Mouse (Mus musculus) erythroid progenitor cell, adult 5-6 weeks (primary cell): ENCODE results near the gene Mrps18b. TPM values are rescaled to one million over a fixed set of nuclear protein-coding genes. Genes with fewer than 3 reads are reported as not detected.

Experiments
- ATAC-seq: replicated peaks from 2 replicates; pipeline ENCODE4 v1.8.0; 2016; ENCODE audit warnings: moderate number of reproducible peaks, mild to moderate bottlenecking, moderate TSS enrichment, inconsistent platforms; ENCODE audit not compliant: poor library complexity, low FRiP score, severe bottlenecking
- total RNA-seq, 2 experiments: library from RNA; stranded (forward) in 1 of 2; stranded (reverse) in 1 of 2; fragments of 150-400 nt in 1 of 2; fragments of 186-747, 209-891 nt in 1 of 2; gene quantifications; 2 replicates each; pipeline versions ENCODE4 v1.2.3 to v1.2.4; 2015 to 2017; ENCODE audit warnings: low replicate concordance in 2 of 2

The Mrps18b gene
- total RNA-seq, 2 experiments from 2014 or later = 18.0 to 50.5 TPM

DNA sequence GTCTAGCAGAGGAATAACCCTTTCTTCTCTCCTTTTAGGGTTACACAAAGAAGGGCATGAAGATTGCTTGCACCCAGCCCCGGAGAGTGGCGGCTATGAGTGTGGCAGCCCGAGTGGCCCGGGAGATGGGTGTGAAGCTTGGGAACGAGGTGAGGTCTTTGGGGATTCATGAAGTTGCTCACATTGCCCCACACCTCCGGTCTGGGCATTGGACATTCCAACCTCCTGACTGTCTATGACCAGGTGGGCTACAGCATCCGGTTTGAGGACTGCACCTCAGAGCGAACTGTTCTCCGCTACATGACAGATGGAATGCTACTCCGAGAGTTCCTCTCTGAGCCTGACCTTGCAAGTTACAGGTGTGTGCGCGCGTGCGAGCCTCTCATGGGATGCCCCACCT, 32.4 kb downstream of the Mrps18b start:
- no peak for ATAC-seq

DNA sequence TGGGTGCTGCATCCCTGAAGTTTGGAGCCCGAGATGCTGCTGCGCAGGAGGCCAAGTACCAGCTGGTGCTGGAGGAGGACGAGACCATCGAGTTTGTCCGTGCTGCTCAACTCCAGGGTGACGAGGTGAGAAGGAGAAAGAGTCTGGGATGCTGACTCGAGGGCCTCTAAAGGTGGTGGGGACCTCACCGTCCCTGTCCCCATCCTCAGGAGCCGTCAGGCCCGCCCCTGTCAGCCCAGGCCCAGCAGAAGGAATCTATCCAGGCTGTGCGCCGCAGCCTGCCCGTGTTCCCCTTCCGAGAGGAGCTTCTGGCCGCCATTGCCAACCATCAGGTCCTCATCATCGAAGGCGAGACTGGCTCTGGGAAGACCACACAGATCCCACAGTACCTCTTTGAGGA, 33.3 kb downstream of the Mrps18b start:
- no peak for ATAC-seq

DNA sequence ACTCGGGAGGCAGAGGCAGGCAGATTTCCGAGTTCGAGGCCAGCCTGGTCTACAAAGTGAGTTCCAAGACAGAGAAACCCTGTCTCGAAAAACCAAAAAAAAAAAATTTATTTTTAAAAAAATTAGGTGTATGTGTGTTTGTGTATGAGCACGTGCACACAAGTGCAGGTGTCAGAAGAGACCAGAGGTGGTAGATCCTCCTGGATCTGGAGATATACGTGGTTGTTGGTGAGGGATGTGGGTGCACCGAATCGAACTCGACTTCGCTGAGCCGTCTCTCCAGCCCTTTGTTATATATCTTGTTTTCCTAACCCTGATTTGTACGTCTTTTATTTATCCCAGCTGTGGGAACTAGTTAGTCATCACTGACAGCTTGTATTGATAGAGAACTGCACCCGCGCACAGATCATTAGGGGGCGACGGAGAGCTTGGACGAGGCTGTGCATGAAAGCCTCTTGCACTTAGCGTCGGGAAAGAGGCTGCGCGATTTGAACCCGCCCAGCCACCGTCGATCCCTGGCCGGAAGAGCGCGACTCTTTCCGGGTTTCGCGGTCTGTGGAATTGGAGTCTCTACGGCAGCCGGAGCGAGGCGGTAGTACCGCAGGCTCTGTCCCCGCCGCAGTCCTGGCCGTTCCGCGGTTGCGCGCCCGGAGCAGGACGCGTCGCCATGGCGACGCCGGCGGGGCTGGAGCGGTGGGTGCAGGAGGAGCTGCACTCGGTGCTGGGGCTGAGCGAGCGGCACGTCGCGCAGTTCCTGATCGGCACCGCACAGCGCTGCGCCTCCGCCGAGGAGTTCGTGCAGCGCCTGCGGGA, 36.7 kb downstream of the Mrps18b start, which contains the start of gene Dhx16:
TSS of gene Dhx16 (plus strand) at position 575 of the 813 bp plus-strand sequence.
- peak; percentile 96 for ATAC-seq

DNA sequence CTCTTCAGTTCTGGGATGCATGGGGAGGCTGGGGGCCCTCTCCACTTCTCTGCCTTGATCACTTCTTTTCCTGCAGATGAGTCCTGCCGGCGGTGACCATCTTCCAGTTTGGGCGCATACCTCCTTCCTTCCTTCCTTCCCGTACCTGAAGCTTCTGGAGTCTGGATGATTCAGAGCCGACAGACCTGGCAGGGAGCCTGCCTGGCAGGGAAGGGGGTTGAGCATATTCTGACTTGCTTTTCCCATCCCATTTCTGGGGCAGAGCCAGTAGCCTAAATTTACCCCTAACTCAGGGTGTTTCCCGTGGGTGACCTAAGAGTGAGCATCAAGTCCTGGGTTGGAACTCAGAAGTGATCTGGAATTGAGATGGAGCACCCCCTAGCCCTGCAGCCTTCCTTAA, 41.5 kb downstream of the Mrps18b start:
- ATAC-seq = no peak

DNA sequence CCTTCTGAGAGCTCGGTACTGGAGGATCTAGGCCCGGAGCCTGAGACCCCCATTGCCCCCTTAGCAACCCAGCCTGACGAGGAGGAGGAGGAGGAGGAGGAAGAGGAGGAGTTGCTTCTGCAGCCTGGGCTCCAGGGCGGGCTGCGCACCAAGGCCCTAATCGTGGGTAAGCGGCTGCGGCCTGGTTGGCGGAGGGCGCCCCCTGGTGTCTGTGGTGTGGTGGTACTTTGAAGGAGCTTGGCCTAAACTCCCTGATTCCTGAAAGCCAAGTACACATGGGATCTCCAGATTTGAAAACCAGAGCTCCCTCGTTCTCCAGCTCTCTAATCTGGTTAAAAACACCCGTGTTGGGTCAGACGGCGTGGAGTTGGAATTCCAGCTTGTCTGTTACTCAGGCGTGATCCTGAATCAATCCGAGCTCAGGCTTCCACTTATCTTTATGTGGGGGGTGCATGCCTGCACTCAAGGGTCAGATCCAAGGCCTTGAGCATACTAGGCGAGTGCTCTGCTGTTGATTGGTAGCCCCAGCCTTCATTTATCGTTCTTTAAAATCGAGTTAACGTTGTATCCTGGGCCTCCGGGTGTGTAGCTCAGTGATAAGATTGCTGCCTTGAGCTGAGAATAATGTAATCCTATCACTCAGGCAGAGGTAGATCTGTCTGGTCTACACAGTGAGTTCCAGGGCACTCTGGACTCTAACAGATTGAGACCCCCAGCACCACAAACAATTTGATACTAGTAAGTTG, 42.2 kb downstream of the Mrps18b start:
- peak; percentile 97 for ATAC-seq

DNA sequence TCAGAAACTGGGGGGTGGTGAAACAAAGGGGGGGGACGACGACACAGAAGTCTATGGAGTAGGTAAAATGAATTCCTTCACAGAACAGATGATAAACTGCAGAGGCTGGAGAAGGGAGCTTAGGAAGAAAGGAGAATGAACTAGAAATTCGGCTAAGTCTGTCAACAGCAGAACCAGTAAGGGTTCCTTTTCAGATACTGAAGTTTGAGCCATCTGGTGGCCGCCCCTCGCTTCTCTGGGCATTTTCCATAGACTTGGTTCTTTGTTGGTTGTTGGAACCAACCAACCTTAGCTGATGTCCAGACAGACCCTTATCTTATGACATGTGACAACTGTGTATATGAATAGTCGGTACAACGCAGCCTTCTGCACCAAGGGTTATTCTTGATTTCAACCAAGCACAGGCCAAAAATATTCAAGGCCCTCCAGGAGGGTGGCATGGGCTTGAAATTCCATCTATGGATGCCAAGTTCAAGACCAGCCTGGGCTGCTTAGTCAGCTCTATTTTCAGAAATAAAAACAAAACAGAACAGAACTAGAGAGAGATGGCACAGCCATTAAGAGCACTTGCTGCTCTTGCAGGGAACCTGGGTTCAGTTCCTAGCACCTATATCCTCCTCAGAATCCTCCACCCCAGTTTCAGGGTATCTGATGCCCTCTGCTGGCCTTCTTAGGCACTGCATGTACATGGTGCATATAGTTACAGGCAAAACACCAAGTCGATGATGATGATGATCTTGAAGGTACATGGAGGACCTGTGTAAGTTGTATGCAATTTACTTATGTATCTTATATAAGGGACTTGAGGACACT, 45.1 kb downstream of the Mrps18b start:
- no peak for ATAC-seq

DNA sequence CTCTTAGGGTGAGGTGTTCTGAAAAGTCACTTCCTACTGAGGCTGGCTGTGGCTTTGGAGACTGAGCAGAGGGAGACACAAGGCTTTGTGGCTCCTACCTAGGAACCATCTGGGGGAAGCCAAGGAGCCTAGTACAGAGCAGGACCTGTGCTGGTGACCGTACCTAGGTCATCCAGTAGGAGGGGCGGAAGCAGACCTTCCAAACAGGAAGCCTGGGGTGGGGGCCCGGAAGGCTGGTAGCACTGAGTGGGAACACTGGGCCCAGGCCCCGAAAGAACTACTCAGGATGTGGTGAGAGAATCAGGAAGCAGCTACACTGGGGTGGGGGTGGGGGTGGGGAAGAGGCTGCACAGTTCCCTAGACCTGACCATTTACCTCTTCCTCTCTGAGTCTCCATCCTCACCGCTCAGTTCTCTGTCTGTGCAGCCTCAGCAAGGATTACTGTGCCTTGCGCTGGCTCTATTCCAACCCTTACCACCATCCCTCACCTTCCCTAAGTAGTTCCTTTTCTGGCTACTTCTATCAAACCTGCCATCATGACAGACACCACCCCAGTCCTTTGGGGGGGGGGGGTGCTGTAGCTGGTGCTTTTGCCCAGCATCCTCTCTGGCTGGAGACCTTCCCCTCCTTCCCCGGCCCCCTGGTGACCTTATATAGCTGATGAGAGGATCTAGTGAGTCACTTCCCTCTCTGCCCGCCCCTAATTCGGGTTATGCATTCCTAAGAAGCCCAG, 45.9 kb downstream of the Mrps18b start:
- no peak for ATAC-seq

DNA sequence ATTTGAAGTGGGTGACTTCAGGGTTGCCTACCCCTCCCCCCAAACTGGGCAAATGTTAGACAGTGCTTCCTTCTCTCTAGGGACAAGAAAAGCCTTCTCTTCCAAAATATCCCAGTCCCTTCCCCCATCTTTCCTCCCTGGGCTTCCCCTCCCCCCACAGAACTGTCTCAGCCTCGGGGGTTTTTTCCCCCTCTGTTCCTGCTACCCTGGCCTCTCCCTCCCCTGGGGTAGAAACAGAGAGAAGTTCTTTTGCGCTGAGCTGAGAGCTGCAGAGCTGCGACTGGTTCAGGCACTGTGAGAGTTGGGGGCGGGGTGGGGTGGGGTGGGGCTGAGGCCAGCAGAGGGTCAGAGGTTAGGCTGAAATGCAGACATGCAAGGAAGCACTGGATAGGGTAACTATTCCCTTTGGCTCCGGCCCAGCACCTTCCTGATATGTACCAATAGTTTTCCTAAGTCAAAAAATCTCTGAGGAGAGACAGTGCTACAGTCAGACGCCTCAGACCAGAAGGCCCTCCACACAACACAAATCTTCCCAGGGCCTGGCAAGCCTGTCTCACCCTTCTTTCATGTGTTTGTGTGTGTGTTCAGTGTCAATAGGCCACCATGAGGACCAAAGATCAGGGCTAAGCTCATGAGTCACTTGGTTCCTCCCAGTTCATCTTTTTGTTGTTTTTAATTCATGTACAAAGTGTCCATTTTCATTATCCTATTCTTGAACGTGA, 46.7 kb downstream of the Mrps18b start:
- no peak for ATAC-seq

DNA sequence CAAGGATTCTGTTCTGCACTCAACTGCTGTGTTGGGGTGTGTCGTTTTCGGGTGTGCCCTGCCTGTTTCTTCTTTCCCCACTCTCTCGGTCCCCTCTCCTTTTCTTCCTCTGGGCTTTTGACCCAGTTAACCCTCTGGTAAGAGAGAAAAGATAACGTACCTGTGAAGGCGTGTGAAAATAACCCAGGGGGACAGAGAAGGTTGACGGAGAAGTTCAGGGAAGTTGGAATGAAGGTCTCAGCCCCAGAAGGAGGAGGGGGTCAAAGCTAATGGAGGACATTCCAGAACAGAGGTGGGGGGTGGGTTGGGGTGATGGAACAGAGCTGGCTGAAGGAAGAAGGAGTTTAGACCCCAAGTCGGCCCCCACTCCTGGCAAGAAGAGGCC, 47.2 kb downstream of the Mrps18b start:
- no peak for ATAC-seq

DNA sequence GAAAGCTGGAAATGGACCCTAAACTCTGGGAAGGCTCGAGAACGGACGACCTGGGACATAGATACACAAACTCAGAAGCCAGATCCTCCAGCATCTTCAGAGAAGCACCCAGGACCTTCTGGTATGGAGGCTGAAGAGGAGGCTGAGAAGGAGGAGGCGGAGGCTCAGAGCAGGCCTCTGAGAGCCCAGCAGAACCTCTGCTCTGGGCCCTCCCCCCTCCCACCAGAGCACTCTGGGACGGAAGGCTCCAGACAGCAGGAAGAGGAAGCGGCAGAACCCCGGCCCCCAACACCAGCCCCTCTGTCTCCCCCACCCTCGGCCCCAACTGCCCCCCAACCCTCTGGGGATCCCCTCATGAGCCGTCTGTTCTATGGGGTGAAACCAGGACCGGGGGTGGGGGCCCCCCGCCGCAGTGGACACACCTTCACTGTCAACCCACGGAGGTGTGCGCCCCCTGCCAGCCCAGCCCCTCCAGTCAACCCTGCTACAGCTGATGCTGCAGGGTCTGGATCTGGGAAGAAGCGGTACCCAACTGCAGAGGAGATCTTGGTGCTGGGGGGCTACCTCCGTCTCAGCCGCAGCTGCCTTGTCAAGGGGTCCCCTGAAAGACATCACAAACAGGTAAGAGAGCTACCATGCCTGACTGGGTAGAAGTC, 47.9 kb downstream of the Mrps18b start:
- ATAC-seq = no peak

DNA sequence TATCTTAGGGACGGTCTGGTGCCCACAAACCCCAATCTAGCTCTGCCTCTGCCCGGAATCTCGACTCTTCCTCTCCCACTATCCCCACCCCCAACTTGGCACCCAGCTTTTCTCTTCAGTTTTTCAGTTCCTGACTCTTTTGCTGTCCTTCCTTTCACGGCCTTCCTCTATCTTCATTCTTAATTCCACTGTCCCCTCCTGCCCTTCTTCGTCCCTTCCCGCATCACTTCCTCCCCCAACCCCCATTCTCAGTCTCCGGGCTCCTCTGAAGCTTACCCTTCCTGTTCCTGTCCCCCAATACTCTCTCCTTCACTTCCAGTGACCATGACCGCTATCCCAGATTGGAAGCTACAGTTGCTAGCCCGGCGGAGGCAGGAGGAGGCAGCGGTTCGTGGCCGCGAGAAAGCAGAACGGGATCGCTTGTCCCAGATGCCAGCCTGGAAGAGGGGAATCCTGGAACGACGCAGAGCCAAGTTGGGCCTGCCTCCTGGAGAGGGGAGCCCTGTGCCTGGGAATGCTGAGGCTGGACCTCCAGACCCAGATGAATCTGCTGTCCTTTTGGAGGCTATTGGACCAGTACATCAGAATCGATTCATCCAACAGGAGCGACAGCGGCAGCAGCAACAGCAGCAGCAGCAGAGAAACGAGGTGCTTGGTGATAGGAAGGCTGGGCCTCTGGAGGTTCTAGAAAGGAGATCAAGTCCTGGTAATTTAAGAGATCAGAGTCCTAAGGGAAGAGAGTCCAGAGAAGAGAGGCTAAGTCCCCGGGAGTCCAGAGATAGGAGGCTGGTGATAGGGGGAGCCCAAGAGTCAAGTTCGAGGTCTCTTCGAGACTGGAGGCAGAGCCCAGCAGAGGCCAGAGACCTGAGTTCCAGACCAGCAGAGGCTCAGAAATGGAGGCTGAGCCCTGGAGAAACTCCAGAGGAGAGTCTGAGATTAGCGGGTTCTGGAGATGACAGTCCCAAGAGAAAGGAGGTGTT, 49.0 kb downstream of the Mrps18b start:
- ATAC-seq = peak; percentile 48; the same call in 1 of the 2 replicates

DNA sequence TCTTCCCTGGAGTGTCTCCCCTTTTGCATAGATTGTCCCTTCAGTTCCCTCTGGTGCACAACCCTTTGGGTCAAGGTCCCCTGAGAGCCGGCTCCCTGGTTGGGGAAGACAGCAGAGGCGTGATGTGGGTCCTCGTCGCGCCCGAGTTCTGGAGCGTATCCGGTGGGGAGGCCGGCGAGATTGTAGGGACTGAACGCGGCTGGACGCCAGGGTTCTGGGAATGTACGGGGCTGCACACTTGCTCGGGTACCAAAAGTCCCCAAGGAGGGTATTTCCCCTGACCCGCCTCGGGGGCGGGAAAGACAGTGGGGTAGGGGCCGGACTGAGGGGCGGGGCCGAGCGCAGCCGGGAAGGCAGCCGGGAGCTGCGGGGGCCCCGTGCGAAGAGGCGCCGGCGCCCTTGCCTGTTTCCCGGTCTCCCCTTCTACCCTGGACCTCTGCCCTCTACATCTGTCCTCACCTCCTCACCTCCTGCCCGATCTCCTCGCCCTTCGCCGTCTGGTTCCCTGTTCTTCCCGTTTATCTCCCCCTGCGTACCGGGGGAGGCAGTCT, 49.8 kb downstream of the Mrps18b start:
- ATAC-seq = no peak

DNA sequence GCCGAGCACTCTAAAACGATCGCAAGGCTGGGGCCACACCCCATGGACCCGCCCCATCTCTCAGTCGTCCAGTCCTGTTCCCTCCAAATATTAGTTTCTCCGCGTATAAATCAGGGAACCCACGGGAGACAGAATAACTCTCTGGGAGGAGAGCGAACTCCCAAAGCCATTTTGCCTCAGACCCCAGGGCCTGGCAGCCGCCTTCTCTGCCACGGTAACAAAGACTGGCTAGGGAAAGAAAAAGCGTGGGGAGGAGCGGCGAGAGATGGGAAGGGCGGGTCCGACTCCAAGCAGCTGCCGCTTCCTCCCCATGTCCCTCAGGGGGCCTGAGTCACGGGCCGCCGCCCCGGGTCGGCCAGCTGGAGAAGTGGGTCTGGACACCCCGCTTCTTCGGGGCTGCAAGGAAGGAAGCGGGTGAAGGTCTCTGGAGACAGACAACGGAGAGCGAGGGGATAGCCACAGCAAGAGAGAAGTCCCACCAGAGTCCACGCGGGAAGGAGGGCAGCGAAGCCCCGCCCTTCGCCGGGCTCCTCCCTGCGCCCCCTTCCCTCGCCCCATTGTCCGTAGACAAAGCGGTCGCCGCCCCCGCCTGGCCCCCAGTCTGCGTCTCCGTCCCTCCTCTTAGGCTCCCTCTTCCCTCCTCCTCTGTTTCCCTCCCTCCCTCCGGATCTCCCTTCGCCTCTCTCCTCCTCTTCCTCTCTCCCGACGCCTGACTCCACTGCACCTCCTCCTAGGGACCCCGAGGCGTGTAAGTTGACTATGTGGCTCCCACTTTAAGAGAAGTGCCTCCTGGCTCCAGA, 50.5 kb downstream of the Mrps18b start, which contains the start of gene Ppp1r18:
TSS of gene Ppp1r18 (plus strand) at position 113 of the 800 bp plus-strand sequence.
- no peak for ATAC-seq

DNA sequence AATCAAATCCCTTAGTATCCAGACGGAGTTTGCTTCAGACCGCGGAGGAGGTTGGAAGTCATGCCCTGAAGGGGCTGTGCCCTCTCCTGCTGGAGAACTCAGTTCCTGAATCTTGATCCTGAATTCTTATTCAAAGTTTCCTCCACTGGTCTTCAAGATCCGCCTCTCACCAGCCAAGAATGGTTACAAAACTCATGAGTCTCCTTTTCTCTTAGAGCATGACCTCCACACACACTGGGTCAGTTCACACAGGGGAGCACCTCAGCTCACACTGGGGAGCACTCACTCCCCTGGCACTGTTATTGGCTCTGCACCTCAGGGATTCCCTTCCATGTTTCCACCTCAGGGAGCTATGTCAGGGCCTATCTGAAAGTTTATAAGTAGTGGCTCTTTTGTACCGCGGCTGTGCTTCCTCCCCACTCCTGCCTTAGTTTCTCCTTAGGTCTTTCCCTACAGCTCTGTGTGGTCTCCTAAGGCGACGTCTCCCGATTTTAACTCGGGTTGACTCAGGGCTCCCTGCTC, 51.3 kb downstream of the Mrps18b start:
- no peak for ATAC-seq

DNA sequence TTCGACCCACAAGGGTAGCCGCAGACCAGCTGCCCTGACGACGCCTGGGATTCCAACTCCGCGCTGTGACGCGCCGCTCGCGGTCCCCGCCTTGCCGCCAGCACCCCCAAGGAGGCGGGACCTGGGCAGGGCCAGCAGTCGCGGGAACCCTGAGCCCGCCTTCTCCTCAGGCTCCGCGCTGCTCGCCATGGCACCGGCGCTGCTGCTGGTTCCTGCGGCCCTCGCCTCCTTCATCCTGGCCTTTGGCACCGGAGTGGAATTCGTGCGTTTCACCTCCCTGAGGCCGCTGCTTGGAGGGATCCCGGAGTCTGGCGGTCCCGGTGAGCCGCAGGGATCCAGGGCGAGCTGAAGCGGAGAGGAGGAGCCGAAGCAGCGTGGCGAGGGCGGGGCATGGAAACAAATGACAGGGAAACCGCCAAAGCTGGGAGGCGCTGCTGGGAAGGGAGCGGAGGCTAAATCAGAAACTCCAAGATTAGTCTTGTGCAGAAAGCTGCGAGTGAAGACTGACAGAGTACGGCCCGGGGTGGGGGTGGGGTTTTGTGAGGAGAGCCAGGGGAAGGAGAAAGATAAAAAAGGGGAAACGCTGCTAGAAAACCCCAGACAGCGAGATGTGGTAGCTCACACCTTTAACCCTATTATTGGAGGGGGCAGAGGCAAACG, 54.9 kb downstream of the Mrps18b start, which contains the start of gene Nrm:
TSS of gene Nrm (plus strand) at position 121 of the 660 bp plus-strand sequence.
- ATAC-seq = peak; percentile 96
